Comparison of ENCODE assay signal across 12 mouse cellular contexts in the genomic region with DNA sequence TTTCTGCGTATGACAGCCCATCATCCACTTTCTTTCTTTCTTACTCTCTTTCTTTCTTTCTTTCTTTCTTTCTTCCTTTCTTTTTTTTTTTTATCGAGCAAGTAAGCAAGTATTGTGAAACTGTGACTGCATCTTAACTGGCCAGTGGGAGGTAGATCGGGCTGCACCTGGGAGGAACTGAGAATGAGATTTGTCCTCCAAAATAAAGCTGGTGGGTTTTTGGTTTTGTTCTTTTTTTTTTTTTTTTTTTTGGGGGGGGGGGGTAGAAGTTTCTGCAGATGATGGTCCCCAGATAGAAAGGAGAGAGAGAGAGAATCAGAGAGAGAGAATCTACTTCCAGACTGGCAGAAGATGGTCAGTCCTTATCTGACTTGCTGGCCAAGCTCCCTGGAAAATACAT. TPM values are rescaled to one million over a fixed set of nuclear protein-coding genes. Genes with fewer than 3 reads are reported as not detected.
DNase-seq lines count a peak whose midpoint lies in the region; ATAC-seq and TF ChIP-seq lines count a peak whose summit lies in the region.
"Had no signal": no experiment of that assay in that cellular context is flagged by ENCODE, and none has a peak within 500 bp of the region (broad histone marks: within the 10 kb centered on the region; RNA-seq: fewer than 3 reads in every experiment).

No protein-coding gene starts in this region.

- no peak for ATAC-seq in megakaryocyte, adult 5-6 weeks (ENCODE audit: poor library complexity, severe bottlenecking)
- ATAC-seq in limb, embryonic 14.5 days (ENCODE audit: low FRiP score, low read depth): no peak
- no peak for ATAC-seq in inflammation-experienced regulatory T-cells, adult 6 months

- 82% methylated on average over 3 of the region's 3 CpGs for WGBS in heart, adult 2 months
- WGBS in limb, embryonic 14.5 days: 86% methylated on average over 3 of the region's 3 CpGs

- H3K4me1 ChIP-seq in heart, adult 2 months (ENCODE audit: control insufficient read depth, insufficient read depth, low read length): peaks cover 7% of the 10 kb centered on the region
- H3K4me1 ChIP-seq in megakaryocyte, embryonic 14.5 days: peaks cover 44% of the 10 kb centered on the region
- H3K4me1 ChIP-seq in limb, embryonic 14.5 days (ENCODE audit: control insufficient read depth, insufficient read depth, low read length): peaks cover 21% of the 10 kb centered on the region

- H3K27ac ChIP-seq in heart, adult 2 months: peak overlapping the region; percentile 98
- H3K27ac ChIP-seq in limb, embryonic 14.5 days (replicated peaks; ENCODE audit: low read depth, low read length): no peak overlapping the region; the same call in 1 of the 2 replicates

- no peak for TF ChIP-seq CTCF in heart, adult 2 months (IDR thresholded peaks at IDR 0.05)

- H3K27me3 ChIP-seq in heart, adult 2 months (ENCODE audit: control insufficient read depth, insufficient read depth, low read length): no peaks in the 10 kb centered on the region
- no peaks in the 10 kb centered on the region for H3K27me3 ChIP-seq in megakaryocyte, embryonic 14.5 days (replicated peaks)
- H3K27me3 ChIP-seq in limb, embryonic 14.5 days (ENCODE audit: control insufficient read depth, insufficient read depth, low read length): no peaks in the 10 kb centered on the region
- H3K27me3 ChIP-seq in splenic B cell, adult 2 months (ENCODE audit: control insufficient read depth, insufficient read depth, low read length, poor library complexity, severe bottlenecking): no peaks in the 10 kb centered on the region

- TF ChIP-seq EP300 in heart, adult 2 months (IDR thresholded peaks at IDR 0.05; ENCODE audit: insufficient read depth, low read depth, low read length): no peak

- peaks cover 23% of the 10 kb centered on the region for H3K36me3 ChIP-seq in heart, adult 2 months (ENCODE audit: control insufficient read depth, insufficient read depth, low read length)
- H3K36me3 ChIP-seq in megakaryocyte, embryonic 14.5 days (replicated peaks; ENCODE audit: low read length): peaks cover 24% of the 10 kb centered on the region
- peaks cover 20% of the 10 kb centered on the region for H3K36me3 ChIP-seq in limb, embryonic 14.5 days (ENCODE audit: control insufficient read depth, insufficient read depth, low read length)
- H3K36me3 ChIP-seq in splenic B cell, adult 2 months (ENCODE audit: control insufficient read depth, insufficient read depth, low read length, poor library complexity, severe bottlenecking): peaks cover 3% of the 10 kb centered on the region; the same call in 1 of the 2 replicates

- H3K4me3 ChIP-seq in heart, adult 2 months: no peak overlapping the region
- H3K4me3 ChIP-seq in megakaryocyte, embryonic 14.5 days (replicated peaks): peak overlapping the region; percentile 99
- H3K4me3 ChIP-seq in limb, embryonic 14.5 days (replicated peaks; ENCODE audit: low read length): no peak overlapping the region

- peaks cover 1% of the 10 kb centered on the region; the same call in 1 of the 2 replicates for H3K79me2 ChIP-seq in heart, adult 2 months (replicated peaks; ENCODE audit: control insufficient read depth, insufficient read depth, low read length)

- no peak overlapping the region for H3K9ac ChIP-seq in heart, adult 2 months (ENCODE audit: low read depth, low read length)
- no peak overlapping the region for H3K9ac ChIP-seq in limb, embryonic 14.5 days (ENCODE audit: low read depth, low read length, severe bottlenecking)

- DNase-seq in heart, adult 2 months: no peak
- DNase-seq in heart, adult 9 months (ENCODE audit: low spot score in 2 of 2): no peak
- DNase-seq in limb, embryonic 14.5 days (ENCODE audit: low spot score): no peak
- peak; percentile 30 for DNase-seq in splenic B cell, adult 2 months (ENCODE audit: low read depth, low spot score)
- DNase-seq in ovary, postnatal 10 days (ENCODE audit: low spot score): no peak
- DNase-seq: cerebellum, adult 9-11 months had no signal

- H3K4me2 ChIP-seq in limb, embryonic 14.5 days (replicated peaks; ENCODE audit: low read depth, low read length, severe bottlenecking): peak overlapping the region; percentile 66; the same call in 1 of the 2 replicates

- no peak for TF ChIP-seq POLR2A in heart, adult 2 months (IDR thresholded peaks at IDR 0.05; ENCODE audit: insufficient read depth, low read depth, low read length)
- TF ChIP-seq POLR2A in limb, embryonic 14.5 days (IDR thresholded peaks at IDR 0.05; ENCODE audit: borderline replicate concordance, extremely low read depth, insufficient read depth, insufficient read length): no peak

- no peaks in the 10 kb centered on the region for H3K9me3 ChIP-seq in megakaryocyte, embryonic 14.5 days
- H3K9me3 ChIP-seq in limb, embryonic 14.5 days (ENCODE audit: control insufficient read depth, low read length): no peaks in the 10 kb centered on the region

- intact Hi-C loops in heart, adult 2 months (cut with DNase I): loop anchor here (10.0 kb wide), 2 partner anchors 392 to 752 kb away; a partner anchor contains a TSS

RNA-seq across cellular contexts. Expression of a gene that starts 1.5 kb away (rescaled TPM):
- total RNA-seq in heart, adult 2 months (2021): 1 to 10 TPM; 2.1 to 2.2 TPM
- polyA plus RNA-seq in heart, adult 2 months (2012; rRNA removed): 1.2 and 2.1 TPM in 2 replicates
- not detected in 2 replicates for polyA plus RNA-seq in megakaryocyte, embryonic 14.5 days (2012; ENCODE audit: insufficient read depth, low replicate concordance)
- total RNA-seq in megakaryocyte, adult 5-6 weeks (2015): 0.41 and 0.67 TPM in 2 replicates
- total RNA-seq in megakaryocyte, adult 5-6 weeks (2017): 0.44 TPM in 1 of 2 replicates, not detected in the other
- 1.9 and 2.5 TPM in 2 replicates for polyA plus RNA-seq in limb, embryonic 14.5 days (2012; rRNA removed)
- polyA plus RNA-seq in limb, embryonic 14.5 days (2014; fragmentation: Nextera tagmentation; extraction: Ambion mirVana): 0.98 and 1.4 TPM in 2 replicates
- 1 to 10 TPM in 1 of 3 experiments, under 1 TPM in 2; 0.39 to 1.7 (median 0.59) TPM for polyA plus RNA-seq in inflammation-experienced regulatory T-cells, adult 6 months (2017; shearing (Covaris generic))

RNA-seq across cellular contexts. Expression of a gene that starts 1.8 kb away (rescaled TPM):
- 100 to 1,000 TPM; 374 to 483 TPM for total RNA-seq in heart, adult 2 months (2021)
- polyA plus RNA-seq in heart, adult 2 months (2012; rRNA removed): 44.4 and 127 TPM in 2 replicates
- 6.4 and 61.7 TPM in 2 replicates for polyA plus RNA-seq in megakaryocyte, embryonic 14.5 days (2012; ENCODE audit: insufficient read depth, low replicate concordance)
- 448 and 496 TPM in 2 replicates for total RNA-seq in megakaryocyte, adult 5-6 weeks (2015)
- 724 and 818 TPM in 2 replicates for total RNA-seq in megakaryocyte, adult 5-6 weeks (2017)
- 242 and 401 TPM in 2 replicates for polyA plus RNA-seq in limb, embryonic 14.5 days (2012; rRNA removed)
- 448 and 466 TPM in 2 replicates for polyA plus RNA-seq in limb, embryonic 14.5 days (2014; fragmentation: Nextera tagmentation; extraction: Ambion mirVana)
- polyA plus RNA-seq in inflammation-experienced regulatory T-cells, adult 6 months (2017; shearing (Covaris generic)): 100 to 1,000 TPM; 171 to 400 (median 186) TPM

RNA-seq across cellular contexts. Expression of a gene that starts 56.6 kb away (rescaled TPM):
- total RNA-seq in heart, adult 2 months (2021): 10 to 100 TPM; 10.5 to 14.3 TPM
- polyA plus RNA-seq in heart, adult 2 months (2012; rRNA removed): not detected in 2 replicates
- polyA plus RNA-seq in megakaryocyte, embryonic 14.5 days (2012; ENCODE audit: insufficient read depth, low replicate concordance): not detected in 2 replicates
- total RNA-seq in megakaryocyte, adult 5-6 weeks (2015): not detected in 2 replicates
- total RNA-seq in megakaryocyte, adult 5-6 weeks (2017): 3.6 TPM in 1 of 2 replicates, not detected in the other
- 0.05 TPM in 1 of 2 replicates, not detected in the other for polyA plus RNA-seq in limb, embryonic 14.5 days (2012; rRNA removed)
- polyA plus RNA-seq in limb, embryonic 14.5 days (2014; fragmentation: Nextera tagmentation; extraction: Ambion mirVana): 0.22 TPM in 1 of 2 replicates, not detected in the other
- not detected for polyA plus RNA-seq in inflammation-experienced regulatory T-cells, adult 6 months (2017; shearing (Covaris generic))
- polyA plus RNA-seq: activated CD4-positive, CD25-positive, alpha-beta regulatory T cell, adult 4 months; gonadal fat pad, adult 2 months; urinary bladder, adult 2 months had no signal
